Mouse (Mus musculus) small intestine, adult 2 months (tissue): ENCODE measurements around the gene Ephb1. TPM values are rescaled to one million over a fixed set of nuclear protein-coding genes. Genes with fewer than 3 reads are reported as not detected.

Experiments
- H3K27ac ChIP-seq: fragments of 200-500 bp; 2 replicates; pipeline ENCODE4 v1.5.1; 2012; ENCODE audit warnings: low read depth, low read length, control low read depth, inconsistent platforms; ENCODE audit not compliant: insufficient read depth
- H3K27me3 ChIP-seq: fragments of 200-500 bp; 2 replicates; pipeline ENCODE4 v1.6.1; 2012; ENCODE audit warnings: mild to moderate bottlenecking, moderate library complexity, low read length, inconsistent platforms; ENCODE audit not compliant: control insufficient read depth, insufficient read depth
- H3K36me3 ChIP-seq: fragments of 200-500 bp; 2 replicates; pipeline ENCODE4 v1.6.1; 2012; ENCODE audit warnings: mild to moderate bottlenecking, low read length, control low read depth, inconsistent platforms; ENCODE audit not compliant: control insufficient read depth, insufficient read depth
- H3K4me1 ChIP-seq: fragments of 200-500 bp; 2 replicates; pipeline ENCODE4 v1.6.1; 2012; ENCODE audit warnings: low read length, inconsistent platforms, mixed read lengths; ENCODE audit not compliant: control insufficient read depth, insufficient read depth, insufficient read length
- H3K4me3 ChIP-seq: fragments of 200-500 bp; 2 replicates; pipeline ENCODE4 v1.5.1; 2012; ENCODE audit warnings: low read depth, mild to moderate bottlenecking, control low read depth, inconsistent platforms, low read length, moderate library complexity
- CTCF ChIP-seq: fragments of 200-500 bp; IDR thresholded peaks from 2 replicates; pipeline ENCODE4 v1.5.1; 2012; ENCODE audit warnings: low read depth, mild to moderate bottlenecking, control low read depth, inconsistent platforms, low read length, moderate library complexity, mixed read lengths; ENCODE audit not compliant: insufficient replicate concordance, insufficient read length; ENCODE audit errors: extremely low read depth
- POLR2A ChIP-seq: fragments of 200-500 bp; IDR thresholded peaks from 2 replicates; pipeline ENCODE4 v1.6.1; 2012; ENCODE audit warnings: low read depth, mild to moderate bottlenecking, control low read depth, inconsistent platforms, low read length, moderate library complexity
- WGBS: fragments of 180-500 bp; shearing (Covaris S2); methylation state at CpG from one replicate; pipeline ENCODE4 v1.1.7; 2018; 5-methylcytosine and 5-hydroxymethylcytosine counted together
- polyA plus RNA-seq: library from polyadenylated mRNA; depleted of rRNA; stranded (reverse); fragments of >200 nt; gene quantifications from 2 replicates; pipeline ENCODE4 v1.2.3, GENCODE M21; 2012

Ephb1 gene
- polyA plus RNA-seq, 1 experiment, result 1.0 TPM

DNA sequence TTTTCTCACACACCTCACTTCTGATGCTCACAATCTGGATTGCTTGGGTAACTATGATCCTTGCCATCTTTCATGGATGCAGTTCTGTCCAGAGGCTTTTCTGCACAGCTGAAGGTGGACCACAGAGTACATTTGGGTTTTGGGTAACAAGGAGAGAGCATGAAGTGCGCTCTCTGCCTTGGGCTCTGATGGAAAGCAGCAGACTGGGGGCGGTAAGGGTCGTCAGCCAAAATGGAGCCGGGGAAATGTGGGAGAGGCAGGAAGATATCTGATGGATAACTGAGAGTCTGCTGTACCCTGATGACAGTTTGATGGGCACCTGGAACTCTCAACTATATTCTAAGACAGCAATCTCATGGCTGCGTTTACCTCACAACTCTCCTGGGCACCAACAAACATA is 19.4 kb upstream of the Ephb1 start:
- Histone ChIP-seq H3K27ac (no peak overlapping the region), H3K4me3 (no peak overlapping the region), H3K27me3 (no peaks in the 10 kb centered on the region), H3K36me3 (no peaks in the 10 kb centered on the region), H3K4me1 (no peaks in the 10 kb centered on the region)
- TF ChIP-seq POLR2A (no peak), CTCF (no peak)
- 83% methylated on average over 5 of the region's 5 CpGs for WGBS

DNA sequence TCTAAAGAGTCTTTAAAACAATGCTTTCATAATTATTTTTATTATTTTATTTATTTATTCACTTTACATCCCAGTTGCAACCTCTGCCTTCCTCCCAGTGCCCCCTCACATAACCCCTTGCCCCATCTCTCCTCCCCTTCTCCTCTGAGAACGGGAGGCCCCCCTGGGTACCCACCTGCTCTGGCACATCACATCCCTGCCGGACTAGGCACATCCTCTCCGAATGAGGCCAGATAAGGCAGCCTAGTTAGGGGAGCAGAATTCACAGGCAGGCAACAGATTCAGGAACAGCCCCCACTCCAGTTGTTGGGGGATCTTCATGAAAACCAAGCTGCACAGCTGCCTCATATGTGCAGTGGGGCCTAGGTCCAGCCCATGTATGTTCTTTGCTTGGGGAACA is 17.4 kb upstream of the Ephb1 start:
- Histone ChIP-seq H3K27me3 (no peaks in the 10 kb centered on the region), H3K36me3 (no peaks in the 10 kb centered on the region), H3K4me1 (no peaks in the 10 kb centered on the region), H3K4me3 (no peak overlapping the region), H3K27ac (no peak overlapping the region)
- TF ChIP-seq POLR2A (no peak), CTCF (no peak)
- WGBS, result 70% methylated on average over 3 of the region's 3 CpGs

DNA sequence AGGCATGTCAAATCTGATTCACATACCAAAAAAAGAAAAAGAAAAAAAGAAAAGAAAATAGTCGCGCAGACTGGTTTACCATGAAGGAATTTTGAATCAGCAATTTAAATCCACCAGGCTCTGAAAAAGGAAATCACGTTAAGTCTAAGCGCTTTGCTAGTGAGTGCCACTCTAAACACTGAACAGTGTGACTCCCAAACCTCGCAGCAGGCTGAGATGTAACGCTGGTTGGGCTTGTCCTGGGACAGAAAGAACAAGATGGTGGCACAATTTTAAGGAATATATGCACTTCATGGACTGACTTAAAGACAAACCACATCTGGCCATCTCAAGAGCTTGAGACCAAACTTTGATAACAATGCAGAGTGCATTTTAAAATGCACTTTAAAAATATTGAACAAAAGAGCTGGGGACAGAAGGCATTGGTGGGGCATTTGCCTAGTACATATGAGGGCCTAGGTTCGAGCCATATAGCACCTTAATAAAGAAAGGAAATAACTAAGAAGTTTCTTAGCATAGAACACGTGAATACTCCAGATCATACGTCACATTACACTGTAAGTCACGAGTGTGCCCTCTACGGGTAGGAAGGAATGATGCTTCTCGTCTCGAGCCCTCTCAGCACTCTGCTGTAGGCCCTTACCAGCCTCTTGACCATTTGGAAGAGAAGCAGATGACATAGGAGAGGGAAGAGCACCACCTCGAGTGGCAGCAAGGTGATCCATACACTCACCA is 16.7 kb upstream of the Ephb1 start:
- Histone ChIP-seq H3K4me3 (no peak overlapping the region), H3K27me3 (no peaks in the 10 kb centered on the region), H3K27ac (no peak overlapping the region), H3K36me3 (no peaks in the 10 kb centered on the region), H3K4me1 (no peaks in the 10 kb centered on the region)
- WGBS, result 52% methylated on average over 14 of the region's 14 CpGs
- TF ChIP-seq CTCF (no peak), POLR2A (no peak)

DNA sequence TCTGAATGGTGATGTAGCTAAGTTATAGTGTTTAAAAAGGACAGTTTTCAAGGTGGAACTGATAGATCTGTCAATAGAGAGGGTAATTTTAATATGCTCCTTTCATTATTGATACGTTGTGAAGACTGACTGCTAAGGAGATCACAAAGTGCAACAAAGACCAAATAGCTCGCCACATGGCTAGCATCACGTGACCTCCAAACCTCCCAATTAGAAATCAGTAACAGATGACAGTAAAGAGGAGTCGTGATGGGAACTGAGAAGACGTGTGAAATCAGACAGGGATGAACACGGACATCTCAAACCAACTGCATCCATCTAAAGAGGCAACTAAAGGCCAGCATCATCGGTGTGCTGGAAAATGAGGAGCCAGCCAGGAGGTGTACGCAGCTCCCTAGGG is 15.6 kb upstream of the Ephb1 start:
- Histone ChIP-seq H3K4me3 (no peak overlapping the region), H3K4me1 (no peaks in the 10 kb centered on the region), H3K27me3 (no peaks in the 10 kb centered on the region), H3K36me3 (no peaks in the 10 kb centered on the region), H3K27ac (no peak overlapping the region)
- TF ChIP-seq CTCF (no peak), POLR2A (no peak)
- WGBS, result 63% methylated on average over 8 of the region's 8 CpGs

DNA sequence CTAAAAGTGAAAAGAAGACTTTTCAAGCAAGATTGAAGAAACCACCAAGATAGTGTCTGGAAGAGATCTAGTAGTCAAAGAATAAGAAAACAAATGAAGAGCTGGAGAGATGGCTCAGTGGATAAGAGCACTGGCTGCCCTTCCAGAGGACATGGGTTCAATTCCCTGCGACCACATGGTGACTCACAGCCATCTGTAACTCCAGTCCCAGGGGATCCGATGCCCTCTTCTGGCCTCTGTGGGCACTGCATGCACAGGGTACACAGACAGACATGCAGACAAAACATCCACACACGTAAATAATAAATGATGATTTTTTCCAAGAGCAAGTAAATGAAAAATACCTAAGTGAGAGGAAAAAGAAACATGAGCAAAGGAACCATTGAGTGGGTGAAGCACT is 14.6 kb upstream of the Ephb1 start:
- Histone ChIP-seq H3K4me1 (no peaks in the 10 kb centered on the region), H3K4me3 (no peak overlapping the region), H3K36me3 (no peaks in the 10 kb centered on the region), H3K27ac (no peak overlapping the region), H3K27me3 (no peaks in the 10 kb centered on the region)
- 78% methylated on average over 3 of the region's 3 CpGs for WGBS
- TF ChIP-seq POLR2A, result no peak
- no peak for TF ChIP-seq CTCF

- H3K4me3 ChIP-seq, result no peak overlapping the region
- H3K4me1 ChIP-seq, result no peaks in the 10 kb centered on the region
- H3K27me3 ChIP-seq, result no peaks in the 10 kb centered on the region
- no peak overlapping the region for H3K27ac ChIP-seq
- no peaks in the 10 kb centered on the region for H3K36me3 ChIP-seq
- TF ChIP-seq CTCF, result no peak
- no peak for TF ChIP-seq POLR2A
- WGBS, result 97% methylated on average over 2 of the region's 2 CpGs
Observed at GRCm38 (mm10) chr9:102367796-102368195, 13.3 kb upstream of the Ephb1 start.

GRCm38 (mm10) chr9:102365536-102365935 is 11.0 kb upstream of the Ephb1 start:
- Histone ChIP-seq H3K27ac (no peak overlapping the region), H3K4me3 (no peak overlapping the region), H3K36me3 (no peaks in the 10 kb centered on the region), H3K4me1 (no peaks in the 10 kb centered on the region), H3K27me3 (no peaks in the 10 kb centered on the region)
- no peak for TF ChIP-seq CTCF
- no peak for TF ChIP-seq POLR2A
- 78% methylated on average over 2 of the region's 2 CpGs for WGBS
